Mouse (Mus musculus): ENCODE data around the gene Haspin.

Gene Haspin

GRCm38 (mm10) chr11:73160811-73161200 lies 22.7 kb upstream of the Haspin start:
- H3K27me3 ChIP-seq (ENCODE audit: control insufficient read depth, insufficient read depth, low read length, poor library complexity, severe bottlenecking), result no peaks in the 10 kb centered on the region
- no peaks in the 10 kb centered on the region for H3K36me3 ChIP-seq (ENCODE audit: control insufficient read depth, insufficient read depth, low read length, poor library complexity, severe bottlenecking)
- no peak for DNase-seq (ENCODE audit: low read depth, low spot score)

DNA sequence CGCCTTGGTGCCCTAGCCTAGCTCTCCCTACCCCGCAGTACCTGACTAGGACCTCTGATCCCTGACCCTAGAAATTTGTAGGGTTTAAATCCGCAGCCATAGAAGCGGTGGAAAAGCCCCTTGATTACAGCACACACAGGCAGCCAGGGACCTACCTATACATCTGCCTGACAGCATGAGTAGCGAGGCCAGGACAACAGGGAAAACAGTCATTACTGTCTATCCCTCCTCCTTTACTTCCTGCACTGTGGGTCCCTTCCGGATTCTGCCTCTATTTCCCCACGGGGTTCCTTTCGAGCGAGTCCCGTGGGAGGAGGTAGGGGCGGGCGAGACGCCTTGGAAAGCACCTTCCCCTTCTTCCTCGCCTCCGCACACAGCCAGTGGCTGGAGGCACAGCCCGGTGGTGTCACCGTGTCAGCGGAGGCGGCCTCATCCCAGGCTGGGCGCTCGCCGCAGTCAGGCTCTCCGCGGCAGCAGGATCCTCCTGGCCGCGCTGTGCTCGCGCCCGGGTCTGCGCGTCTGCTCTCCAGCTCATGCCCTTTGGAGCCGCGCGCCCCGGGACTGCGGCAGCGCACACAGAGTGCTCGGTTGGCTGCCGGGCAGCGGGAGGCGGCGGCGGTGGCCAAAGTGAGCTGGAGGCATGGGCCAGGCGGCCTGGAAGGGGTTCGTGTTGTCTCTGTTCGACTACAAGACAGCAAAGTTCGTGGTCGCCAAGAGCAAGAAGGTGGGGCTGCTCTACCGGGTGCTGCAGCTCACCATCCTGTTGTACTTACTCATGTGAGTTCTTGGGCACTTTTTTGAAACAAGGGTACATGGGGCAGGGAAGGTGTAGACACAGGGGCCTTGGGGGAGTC lies 22.1 kb upstream of the Haspin start, which contains the start of gene P2rx5:
P2rx5 (plus strand) TSS at position 465 of the 854 bp plus-strand sequence.
- no peaks in the 10 kb centered on the region for H3K36me3 ChIP-seq (ENCODE audit: control insufficient read depth, insufficient read depth, low read length, poor library complexity, severe bottlenecking)
- DNase-seq (ENCODE audit: low read depth, low spot score), result no peak
- no peaks in the 10 kb centered on the region for H3K27me3 ChIP-seq (ENCODE audit: control insufficient read depth, insufficient read depth, low read length, poor library complexity, severe bottlenecking)

GRCm38 (mm10) chr11:73155071-73155470 lies 17.0 kb upstream of the Haspin start:
- Histone ChIP-seq H3K27me3 (ENCODE audit: control insufficient read depth, insufficient read depth, low read length, poor library complexity, severe bottlenecking) (no peaks in the 10 kb centered on the region), H3K36me3 (ENCODE audit: control insufficient read depth, insufficient read depth, low read length, poor library complexity, severe bottlenecking) (no peaks in the 10 kb centered on the region)
- DNase-seq (ENCODE audit: low read depth, low spot score), result no peak

DNA sequence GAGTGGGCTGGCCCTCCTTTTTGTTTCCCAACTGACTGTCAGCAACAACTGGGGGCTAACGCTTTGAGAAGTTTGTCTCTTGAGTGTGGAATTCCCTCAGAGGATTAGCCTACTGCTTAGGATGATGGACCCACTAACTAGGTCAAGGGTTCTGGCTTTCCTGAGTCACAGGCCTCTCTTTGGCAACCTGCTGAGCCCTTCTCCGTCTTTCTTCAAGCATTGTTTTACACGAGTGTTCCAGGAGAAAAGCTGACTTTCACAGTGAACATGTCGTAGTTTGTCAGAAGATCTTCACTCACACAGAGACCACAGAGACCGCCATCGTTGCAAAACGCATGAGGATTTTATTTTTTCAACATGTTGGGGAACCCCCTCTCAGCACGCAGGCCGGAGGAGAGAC lies 10.1 kb upstream of the Haspin start:
- no peak for DNase-seq (ENCODE audit: low read depth, low spot score)
- no peaks in the 10 kb centered on the region for H3K27me3 ChIP-seq (ENCODE audit: control insufficient read depth, insufficient read depth, low read length, poor library complexity, severe bottlenecking)
- H3K36me3 ChIP-seq (ENCODE audit: control insufficient read depth, insufficient read depth, low read length, poor library complexity, severe bottlenecking), result no peaks in the 10 kb centered on the region

DNA sequence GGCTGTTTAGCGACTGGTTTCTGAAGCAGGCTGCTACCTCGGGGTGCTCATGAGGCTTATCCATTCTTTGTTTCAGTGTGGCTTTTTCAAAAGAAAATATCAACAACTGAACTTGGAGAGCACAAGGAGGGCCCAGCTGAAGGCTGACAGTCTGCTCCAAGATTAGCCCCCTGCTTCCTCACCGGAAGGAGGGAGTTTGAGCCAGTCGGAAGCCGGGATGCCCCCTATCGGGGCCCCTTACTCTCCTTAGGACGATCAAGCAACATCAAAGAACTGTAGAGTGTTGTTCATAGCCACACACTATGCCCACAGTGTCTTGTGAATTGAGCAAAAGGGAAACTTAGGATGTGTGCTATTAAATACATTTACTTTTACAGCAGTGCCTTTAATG lies 8.9 kb upstream of the Haspin start:
- no peak for DNase-seq (ENCODE audit: low read depth, low spot score)
- no peaks in the 10 kb centered on the region for H3K27me3 ChIP-seq (ENCODE audit: control insufficient read depth, insufficient read depth, low read length, poor library complexity, severe bottlenecking)
- no peaks in the 10 kb centered on the region for H3K36me3 ChIP-seq (ENCODE audit: control insufficient read depth, insufficient read depth, low read length, poor library complexity, severe bottlenecking)

GRCm38 (mm10) chr11:73146026-73146974 lies 8.2 kb upstream of the Haspin start:
- Histone ChIP-seq H3K36me3 (ENCODE audit: control insufficient read depth, insufficient read depth, low read length, poor library complexity, severe bottlenecking) (no peaks in the 10 kb centered on the region), H3K27me3 (ENCODE audit: control insufficient read depth, insufficient read depth, low read length, poor library complexity, severe bottlenecking) (no peaks in the 10 kb centered on the region)
- no peak for DNase-seq (ENCODE audit: low read depth, low spot score)

DNA sequence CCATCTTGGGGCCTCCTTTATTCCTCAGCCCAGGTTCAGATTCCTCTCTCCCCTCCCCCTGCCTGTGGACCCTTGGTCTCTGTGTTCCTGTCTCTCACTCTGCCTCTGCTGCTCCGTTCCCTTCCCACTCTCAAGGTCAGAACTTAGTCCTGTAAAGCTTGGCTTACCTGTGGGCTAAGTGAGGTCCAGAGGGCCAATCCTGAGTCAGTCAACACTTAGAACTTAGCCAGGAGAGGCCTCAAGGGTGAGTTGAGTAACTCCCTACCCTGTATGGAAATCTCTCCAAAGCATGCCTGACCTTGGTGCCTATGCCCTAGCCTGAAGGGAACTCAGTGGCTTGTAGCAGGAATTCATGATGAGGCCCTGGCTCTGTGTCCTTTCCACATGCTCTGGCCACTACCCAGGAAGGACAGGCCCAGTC lies 6.2 kb upstream of the Haspin start:
- H3K27me3 ChIP-seq (ENCODE audit: control insufficient read depth, insufficient read depth, low read length, poor library complexity, severe bottlenecking), result no peaks in the 10 kb centered on the region
- no peak for DNase-seq (ENCODE audit: low read depth, low spot score)
- no peaks in the 10 kb centered on the region for H3K36me3 ChIP-seq (ENCODE audit: control insufficient read depth, insufficient read depth, low read length, poor library complexity, severe bottlenecking)

DNA sequence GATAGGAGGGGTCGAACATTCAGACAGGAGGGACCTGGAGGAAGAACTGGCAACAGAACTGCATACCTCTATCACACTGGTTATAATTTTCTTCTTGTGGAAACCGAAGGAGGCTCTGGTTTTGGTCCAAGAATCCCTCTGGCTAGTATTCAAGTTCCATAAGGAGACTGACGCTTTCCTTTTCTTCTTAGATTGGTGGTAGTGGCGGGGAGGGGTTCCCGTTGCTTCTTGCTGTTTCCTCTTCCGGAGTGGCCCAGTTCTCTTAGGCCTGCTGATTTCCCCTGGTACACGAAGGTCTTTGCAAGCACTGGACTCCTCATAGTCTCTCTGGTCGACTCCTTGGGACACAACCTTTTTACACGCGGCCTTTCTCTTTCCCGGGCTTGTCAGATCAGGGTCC lies 978 bp downstream of the Haspin start:
- no peaks in the 10 kb centered on the region for H3K36me3 ChIP-seq (ENCODE audit: control insufficient read depth, insufficient read depth, low read length, poor library complexity, severe bottlenecking)
- no peak for DNase-seq (ENCODE audit: low read depth, low spot score)
- H3K27me3 ChIP-seq (ENCODE audit: control insufficient read depth, insufficient read depth, low read length, poor library complexity, severe bottlenecking), result no peaks in the 10 kb centered on the region

DNA sequence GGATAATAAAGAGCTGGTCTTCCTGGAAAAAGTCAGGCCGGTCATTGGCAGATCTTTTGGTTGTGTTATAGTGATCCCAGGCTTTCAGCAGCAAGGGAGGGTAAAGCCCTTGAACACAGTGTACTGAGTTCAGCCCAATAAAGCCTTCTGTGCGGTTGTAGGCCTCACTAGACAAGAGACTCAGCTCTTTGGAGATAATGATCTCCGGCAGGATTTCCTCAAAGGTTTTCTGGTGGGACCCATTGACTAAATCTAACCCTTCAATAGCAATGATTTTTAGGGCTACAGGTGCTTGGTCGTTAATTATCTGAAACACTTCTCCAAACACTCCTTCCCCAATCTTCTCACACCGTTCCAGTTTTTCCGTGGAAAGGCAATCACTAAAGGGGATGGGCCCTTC lies 1.5 kb downstream of the Haspin start:
- H3K27me3 ChIP-seq (ENCODE audit: control insufficient read depth, insufficient read depth, low read length, poor library complexity, severe bottlenecking), result no peaks in the 10 kb centered on the region
- H3K36me3 ChIP-seq (ENCODE audit: control insufficient read depth, insufficient read depth, low read length, poor library complexity, severe bottlenecking), result no peaks in the 10 kb centered on the region
- DNase-seq (ENCODE audit: low read depth, low spot score), result no peak

- H3K27me3 ChIP-seq (ENCODE audit: control insufficient read depth, insufficient read depth, low read length, poor library complexity, severe bottlenecking), result no peaks in the 10 kb centered on the region
- no peaks in the 10 kb centered on the region for H3K36me3 ChIP-seq (ENCODE audit: control insufficient read depth, insufficient read depth, low read length, poor library complexity, severe bottlenecking)
- DNase-seq (ENCODE audit: low read depth, low spot score), result no peak
Measured at GRCm38 (mm10) chr11:73134222-73134621, 3.9 kb downstream of the Haspin start.

DNA sequence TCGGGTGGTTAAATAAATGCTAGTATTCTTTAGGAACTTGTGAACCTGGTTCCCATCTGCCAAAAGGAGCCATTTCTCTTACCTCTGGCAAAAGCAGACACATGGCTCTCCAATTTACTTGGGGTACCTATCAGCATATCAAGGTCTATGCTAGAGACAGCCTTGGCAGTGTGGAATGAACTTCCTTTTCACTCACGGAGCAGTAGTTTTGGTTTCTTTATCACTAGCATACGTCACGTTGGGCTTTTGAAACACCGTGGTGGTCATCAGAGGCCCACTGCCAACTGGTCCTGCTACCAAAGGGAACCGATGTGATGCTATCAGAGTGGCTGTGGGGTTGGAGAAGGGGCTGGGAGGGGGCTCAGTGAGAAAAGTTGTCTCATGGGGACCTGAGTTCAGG lies 5.1 kb downstream of the Haspin start:
- peak; percentile 18 for DNase-seq (ENCODE audit: low read depth, low spot score)
- no peaks in the 10 kb centered on the region for H3K36me3 ChIP-seq (ENCODE audit: control insufficient read depth, insufficient read depth, low read length, poor library complexity, severe bottlenecking)

GRCm38 (mm10) chr11:73131020-73131419 lies 7.1 kb downstream of the Haspin start:
- no peaks in the 10 kb centered on the region for H3K36me3 ChIP-seq (ENCODE audit: control insufficient read depth, insufficient read depth, low read length, poor library complexity, severe bottlenecking)
- H3K27me3 ChIP-seq (ENCODE audit: control insufficient read depth, insufficient read depth, low read length, poor library complexity, severe bottlenecking), result no peaks in the 10 kb centered on the region
- DNase-seq (ENCODE audit: low read depth, low spot score), result peak; percentile 51

More for the DNA sequence above, 5.1 kb downstream of the Haspin start:
- no peaks in the 10 kb centered on the region for H3K27me3 ChIP-seq (ENCODE audit: control insufficient read depth, insufficient read depth, low read length, poor library complexity, severe bottlenecking)

DNA sequence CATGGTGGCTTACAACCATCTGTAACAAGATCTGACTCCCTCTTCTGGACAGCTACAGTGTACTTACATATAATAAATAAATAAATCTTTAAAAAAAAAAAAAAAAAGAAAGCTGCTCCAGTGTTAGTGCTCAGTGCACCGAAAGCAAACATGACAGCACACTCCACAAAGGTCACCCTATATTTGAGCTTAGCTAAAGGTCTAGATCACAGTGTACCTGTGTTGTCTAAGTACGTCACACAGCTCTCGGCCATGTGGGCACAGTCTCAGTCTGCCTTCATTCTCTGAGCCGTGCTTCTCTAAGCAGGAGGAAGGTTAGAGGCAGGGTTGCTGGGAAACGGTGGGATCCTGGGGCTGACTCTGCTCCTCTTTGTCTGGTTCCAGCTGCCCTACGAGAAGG lies 11.6 kb downstream of the Haspin start:
- H3K36me3 ChIP-seq (ENCODE audit: control insufficient read depth, insufficient read depth, low read length, poor library complexity, severe bottlenecking), result no peaks in the 10 kb centered on the region
- H3K27me3 ChIP-seq (ENCODE audit: control insufficient read depth, insufficient read depth, low read length, poor library complexity, severe bottlenecking), result no peaks in the 10 kb centered on the region
- DNase-seq (ENCODE audit: low read depth, low spot score), result no peak

DNA sequence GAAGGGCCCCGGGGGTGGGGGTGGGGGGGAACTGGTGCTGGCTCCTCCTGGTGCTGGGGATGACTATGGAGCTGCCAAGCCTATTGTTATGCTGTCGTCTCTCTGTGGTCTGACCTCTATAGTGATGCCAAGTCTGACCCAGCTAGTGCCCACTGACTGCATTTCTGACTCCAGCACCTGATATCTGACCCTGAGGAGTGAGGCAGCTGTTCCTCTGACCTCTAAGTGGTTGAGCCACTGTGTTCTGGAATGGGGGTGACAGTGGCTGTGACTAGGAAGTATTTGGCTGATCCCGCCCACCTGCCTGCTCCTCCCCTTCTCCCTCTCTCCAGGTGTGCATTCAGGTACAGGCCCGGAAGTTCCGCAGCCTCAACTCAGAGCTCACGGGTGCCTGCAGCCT lies 26.7 kb downstream of the Haspin start:
- Histone ChIP-seq H3K27me3 (ENCODE audit: control insufficient read depth, insufficient read depth, low read length, poor library complexity, severe bottlenecking) (no peaks in the 10 kb centered on the region; the same call in 1 of the 2 replicates), H3K36me3 (ENCODE audit: control insufficient read depth, insufficient read depth, low read length, poor library complexity, severe bottlenecking) (no peaks in the 10 kb centered on the region)
- DNase-seq (ENCODE audit: low read depth, low spot score), result no peak

DNA sequence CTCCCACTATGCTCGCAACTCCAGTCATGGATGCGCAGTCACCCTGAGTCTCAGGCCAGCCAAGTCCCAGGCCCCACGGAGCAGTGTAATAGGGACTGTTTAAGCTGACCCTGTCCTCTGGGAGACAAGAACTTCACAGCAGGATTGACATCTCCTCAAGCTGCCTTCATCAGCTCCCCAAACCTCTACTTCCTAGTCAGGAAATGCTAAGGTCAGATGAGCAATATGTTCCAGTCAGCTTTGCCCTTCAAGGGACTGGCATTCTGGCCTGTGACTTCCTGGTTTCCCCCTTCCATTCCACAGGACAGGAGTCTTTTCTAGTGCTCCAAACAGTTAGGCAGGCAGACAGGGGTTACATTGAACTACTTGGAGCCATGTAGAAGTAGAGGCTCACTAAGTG lies 28.2 kb downstream of the Haspin start:
- no peak for DNase-seq (ENCODE audit: low read depth, low spot score)
- Histone ChIP-seq H3K27me3 (ENCODE audit: control insufficient read depth, insufficient read depth, low read length, poor library complexity, severe bottlenecking) (no peaks in the 10 kb centered on the region; the same call in 1 of the 2 replicates), H3K36me3 (ENCODE audit: control insufficient read depth, insufficient read depth, low read length, poor library complexity, severe bottlenecking) (no peaks in the 10 kb centered on the region)

Data from splenic B cell, adult 2 months (primary cell).